Mouse (Mus musculus): ENCODE data around the gene L3mbtl4.

L3mbtl4 gene

DNA sequence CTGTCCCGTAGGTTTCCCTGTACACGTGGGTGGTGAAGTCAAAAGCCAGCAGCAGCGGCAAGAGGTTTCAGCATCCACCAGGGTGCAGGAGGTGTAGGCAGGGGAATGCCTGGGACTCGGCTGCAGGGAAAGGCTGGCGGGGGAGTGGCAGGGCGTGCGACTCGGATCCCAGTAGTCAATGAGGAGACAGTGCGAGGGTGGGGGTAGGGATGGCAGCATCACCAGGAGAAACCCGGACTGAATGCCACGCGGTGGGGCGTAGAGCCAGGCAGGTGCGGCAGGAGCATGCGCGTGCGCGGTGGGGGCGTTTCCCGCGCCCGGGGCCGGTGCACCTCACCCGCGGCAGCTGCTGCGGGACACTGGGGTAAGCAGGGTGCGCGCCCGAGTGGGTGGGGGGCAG, at the start of gene L3mbtl4:
L3mbtl4 (plus strand) TSS at position 271 of the 400 bp plus-strand sequence.
- DNase-seq (ENCODE audit: low spot score): no peak

DNA sequence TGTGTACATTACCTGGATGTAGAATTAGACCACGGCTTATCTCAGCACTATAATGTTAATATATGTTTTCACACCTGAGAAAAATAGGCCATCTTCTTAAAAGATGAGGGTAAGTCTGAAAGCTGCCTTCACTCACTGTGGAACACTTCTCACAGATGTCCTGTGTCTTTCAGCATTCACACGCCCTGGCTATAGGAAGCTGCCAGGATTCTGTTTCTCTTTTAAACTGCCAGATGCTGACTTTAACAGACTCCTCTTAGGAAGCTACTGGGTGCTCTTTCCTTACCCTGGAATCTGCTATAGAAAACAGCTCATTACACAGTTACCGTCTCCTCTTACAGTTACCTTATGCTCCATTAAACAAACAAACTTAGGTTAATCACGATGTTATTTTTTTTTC, 43.1 kb upstream of the L3mbtl4 start:
- DNase-seq (ENCODE audit: low spot score): no peak

DNA sequence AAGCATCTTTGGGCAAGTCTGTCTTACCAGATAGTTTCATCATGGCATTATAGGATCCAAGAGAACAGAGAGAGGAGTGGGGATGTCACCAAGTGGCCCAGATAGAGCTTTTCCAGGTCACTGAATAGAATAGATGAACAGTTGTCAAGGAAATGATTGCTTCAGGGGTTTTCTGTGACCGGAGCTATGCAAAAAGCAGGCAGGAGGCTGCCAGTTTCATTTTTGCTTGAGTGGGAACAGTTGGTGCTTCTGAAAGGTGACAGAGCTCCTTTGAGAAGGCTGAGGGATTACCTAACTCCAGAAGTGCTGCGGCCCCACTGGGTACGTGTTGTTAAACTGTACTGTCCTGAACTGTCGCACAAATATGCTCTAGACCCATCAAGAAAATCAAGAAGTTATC, 38.2 kb upstream of the L3mbtl4 start:
- DNase-seq (ENCODE audit: low spot score): no peak

DNA sequence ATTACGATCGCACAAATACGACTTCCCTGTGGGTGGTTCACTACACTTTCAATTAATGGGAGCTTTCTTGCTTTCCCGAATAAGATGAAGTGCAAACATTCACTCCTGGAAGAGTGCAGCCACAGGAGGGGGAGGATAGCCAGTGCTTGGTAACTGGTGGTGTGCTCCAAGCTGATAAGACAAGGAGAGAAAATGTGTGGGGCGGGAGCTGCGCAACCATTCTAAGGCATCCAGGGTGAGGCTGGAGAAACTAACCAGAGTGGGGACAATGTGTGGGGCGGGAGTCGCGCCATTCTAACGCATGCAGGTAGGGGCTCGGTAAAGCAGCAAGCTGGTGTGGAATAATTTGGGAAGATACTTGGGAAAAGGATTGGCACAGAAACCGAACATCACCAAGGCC, 36.6 kb upstream of the L3mbtl4 start:
- DNase-seq (ENCODE audit: low spot score): no peak

DNA sequence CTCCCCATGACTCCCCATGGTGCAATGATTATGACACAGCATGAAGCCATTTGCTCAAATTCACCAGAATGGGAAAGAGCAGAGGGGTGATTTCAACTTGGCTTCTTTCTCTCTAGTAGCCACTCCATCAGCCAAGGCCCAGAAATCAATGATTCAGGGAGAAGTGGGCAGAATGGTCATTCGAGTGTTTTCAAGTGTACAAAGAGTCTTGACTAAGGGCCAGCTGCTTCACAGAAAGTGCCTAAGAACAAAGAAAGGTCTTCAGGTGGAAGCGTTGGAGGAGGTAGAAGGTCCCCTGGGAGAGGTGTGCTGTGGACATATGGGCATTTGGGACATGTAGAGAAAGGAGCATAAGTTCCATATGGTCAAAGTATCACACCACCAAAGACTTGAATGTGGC, 33.4 kb upstream of the L3mbtl4 start:
- DNase-seq (ENCODE audit: low spot score): no peak

DNA sequence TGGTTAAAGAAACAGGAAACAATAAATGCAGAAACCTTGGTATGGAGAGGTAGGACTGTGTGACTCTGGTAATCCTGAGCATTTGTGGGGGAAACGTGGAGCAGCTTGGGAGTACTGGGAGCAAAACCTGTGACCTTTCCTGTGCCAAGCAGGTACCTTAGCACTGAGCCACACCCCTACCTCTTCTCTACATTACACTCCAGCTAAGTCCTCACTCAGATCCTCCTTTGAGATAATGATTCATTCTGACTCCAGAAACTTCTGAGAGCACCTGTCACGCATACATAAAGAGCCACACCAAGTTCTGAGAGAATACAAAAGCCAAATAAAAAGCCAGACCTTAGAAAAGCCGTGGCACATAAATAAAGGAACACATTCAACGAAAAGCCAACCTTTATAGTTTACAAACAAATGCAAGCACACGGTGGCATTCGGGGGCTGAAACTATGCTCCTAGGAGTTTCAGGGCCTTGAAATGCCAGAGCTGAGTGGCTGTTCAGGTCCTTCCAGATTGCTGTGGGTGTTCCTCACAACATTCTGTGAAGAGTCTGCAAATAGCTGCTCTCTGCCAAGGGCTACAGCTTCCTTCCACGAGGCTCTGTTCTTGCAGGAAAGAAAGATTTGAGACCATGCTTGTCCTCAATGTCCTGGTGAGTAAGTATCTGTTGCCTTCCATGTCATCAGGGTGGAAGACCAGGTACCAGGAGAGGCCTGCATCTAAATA, 8.6 kb upstream of the L3mbtl4 start:
- no peak for DNase-seq (ENCODE audit: low spot score)

DNA sequence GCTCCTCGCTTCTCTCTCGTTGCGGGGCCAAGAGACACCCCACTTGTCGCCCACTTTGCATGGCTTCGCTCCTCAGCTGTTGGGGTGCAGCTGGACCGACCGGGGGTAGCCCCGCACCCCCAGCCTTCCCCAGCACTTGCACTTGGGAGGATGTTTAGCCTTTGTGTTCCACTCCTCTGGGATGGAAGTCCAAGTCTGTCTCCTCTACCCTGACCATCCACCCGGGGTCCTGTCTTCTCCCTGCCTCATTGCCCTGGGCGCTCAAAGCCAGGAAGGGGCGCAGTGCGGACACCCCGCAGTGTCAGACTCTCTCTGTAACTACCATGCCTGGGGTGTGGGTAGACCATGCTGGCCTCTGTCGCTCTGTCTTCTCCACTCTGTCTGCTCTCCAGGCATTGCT, 357 bp downstream of the L3mbtl4 start:
- no peak for DNase-seq (ENCODE audit: low spot score)

DNA sequence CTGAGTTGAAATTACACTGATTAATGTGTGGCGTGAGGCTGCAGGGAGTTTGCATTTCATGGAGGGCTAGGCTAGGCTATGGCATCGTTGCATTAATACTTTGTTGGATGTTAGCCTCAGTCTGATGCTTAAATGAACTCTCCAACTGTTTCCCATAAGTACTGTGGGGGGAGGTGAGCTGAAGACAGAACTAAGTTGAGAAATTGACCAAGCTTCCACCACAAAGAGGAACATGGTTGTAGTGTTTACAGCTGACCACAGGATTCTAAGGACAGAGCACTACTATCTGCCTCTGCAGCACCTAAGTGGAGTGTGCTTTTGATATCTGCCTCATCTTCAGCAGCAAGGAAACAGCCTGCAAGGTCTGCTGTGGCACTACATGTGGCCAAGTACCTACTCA, 1.5 kb downstream of the L3mbtl4 start:
- no peak for DNase-seq (ENCODE audit: low spot score)

DNA sequence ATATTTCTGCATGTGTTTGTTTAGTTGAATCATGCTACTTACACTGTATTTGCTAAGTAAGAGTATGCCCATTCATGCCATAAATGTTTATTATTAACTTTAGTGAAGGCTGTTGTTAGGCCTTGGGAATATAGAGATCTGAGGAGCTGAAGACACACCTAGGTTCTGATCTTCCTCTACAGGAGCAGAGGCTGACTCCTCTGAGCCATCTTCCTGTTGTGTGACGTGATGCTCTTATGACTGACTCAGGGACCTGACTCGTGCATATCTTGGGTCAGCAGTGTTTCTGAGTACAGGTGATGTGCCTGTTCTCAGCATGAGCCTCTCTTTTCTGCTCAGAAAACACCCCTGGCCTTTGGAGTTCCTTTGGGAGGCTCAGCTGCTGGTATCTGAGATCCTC, 7.3 kb downstream of the L3mbtl4 start:
- DNase-seq (ENCODE audit: low spot score): no peak

DNA sequence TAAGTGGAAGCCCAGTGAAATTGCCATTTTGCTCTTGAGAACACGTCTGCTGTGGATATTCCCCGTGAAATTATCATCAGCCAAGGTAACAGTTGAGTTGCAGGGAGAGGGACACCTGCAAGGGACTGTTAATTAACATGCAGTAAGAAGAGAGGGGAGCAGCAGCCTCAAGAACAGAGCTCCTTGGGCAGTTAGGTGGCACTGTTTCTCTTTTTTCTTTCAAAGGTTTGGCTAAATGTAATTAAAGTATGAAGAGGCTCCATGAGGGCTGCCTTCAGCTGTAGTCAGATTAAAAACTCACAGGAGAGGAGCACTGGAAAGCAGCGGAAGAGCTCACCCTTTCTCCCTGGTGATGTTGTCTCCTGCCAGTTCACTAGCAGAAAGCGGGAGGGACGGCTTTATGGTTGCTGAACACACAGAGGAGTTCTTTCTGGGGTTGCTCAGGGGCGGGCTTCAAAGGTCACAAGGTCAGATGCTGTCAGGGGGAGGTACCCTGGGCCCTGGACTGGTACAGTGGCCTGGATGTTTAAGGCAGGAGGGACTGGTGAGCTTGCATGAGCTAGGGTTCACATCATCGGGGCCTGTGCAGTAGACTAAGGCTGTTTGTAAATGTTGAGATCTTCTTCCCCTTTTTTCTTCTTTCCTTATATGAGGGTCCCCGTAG, 11.7 kb downstream of the L3mbtl4 start:
- no peak for DNase-seq (ENCODE audit: low spot score)

DNA sequence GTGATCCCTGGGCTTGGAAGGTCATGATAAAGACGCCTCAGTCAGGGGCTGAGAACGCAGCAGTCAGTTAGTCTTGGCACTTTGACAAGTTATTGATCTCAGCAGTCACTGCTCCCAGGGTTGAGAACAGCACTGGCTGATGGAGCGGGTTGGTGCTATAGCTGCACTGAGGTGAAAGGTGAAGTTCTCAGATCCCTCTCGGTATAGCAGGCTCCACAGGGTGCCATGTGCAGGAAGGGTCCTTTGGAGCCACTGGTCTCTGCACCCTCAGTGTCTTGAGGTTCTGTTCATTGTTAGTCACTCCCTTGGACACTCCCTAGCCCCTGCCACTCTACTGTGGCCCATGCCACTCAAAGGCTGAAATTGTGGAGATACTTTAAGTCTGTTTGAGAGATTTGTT, 14.5 kb downstream of the L3mbtl4 start:
- DNase-seq (ENCODE audit: low spot score): no peak

DNA sequence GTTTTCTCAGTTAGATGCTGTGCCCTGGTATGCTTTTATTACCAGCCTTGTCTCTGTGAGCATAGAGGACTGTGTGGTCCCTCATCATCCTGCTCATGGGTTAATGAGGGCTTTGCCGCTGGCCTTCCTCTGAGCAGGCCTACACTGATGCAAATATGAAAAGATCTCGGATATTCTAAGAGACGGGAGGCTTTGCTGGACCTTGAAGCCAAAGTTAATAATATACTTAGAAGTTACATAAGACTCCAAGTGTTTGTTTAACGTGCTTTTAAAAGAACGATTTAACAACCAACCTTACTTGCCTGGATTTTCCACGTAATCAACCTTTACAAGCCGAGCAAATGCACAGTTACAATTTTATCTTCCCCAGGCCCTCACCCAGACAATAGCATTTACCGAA, 15.1 kb downstream of the L3mbtl4 start:
- no peak for DNase-seq (ENCODE audit: low spot score)

DNA sequence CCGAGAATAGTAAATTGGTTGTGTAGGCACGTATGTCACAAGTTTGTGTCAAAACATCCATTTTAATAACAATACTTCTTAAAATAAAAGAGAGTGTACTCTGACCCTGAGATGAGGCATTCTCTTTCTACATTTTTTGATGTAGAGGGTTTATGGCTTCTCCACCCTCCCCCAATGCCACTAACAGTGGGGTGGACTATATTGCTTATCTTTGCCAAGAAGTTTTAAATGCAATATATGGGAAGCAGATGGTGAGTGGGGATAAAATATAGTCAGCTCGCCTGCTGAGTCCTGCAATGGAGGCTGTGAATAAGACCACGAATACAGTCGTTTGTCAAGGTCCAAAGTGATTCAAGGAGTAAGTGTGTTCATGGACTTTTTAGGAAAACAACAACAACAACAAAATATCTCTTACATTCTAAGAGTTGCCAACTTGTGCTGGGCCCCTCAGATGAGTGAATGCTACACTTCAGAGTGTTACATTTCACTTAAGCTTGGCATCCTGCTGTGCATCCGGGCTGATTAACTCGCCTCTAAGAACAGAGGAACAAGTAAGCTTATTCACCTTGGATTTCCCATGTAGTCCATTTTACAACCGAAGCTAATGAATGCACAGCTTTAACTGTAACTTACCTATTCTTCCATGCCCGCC, 18.2 kb downstream of the L3mbtl4 start:
- DNase-seq (ENCODE audit: low spot score): no peak

DNA sequence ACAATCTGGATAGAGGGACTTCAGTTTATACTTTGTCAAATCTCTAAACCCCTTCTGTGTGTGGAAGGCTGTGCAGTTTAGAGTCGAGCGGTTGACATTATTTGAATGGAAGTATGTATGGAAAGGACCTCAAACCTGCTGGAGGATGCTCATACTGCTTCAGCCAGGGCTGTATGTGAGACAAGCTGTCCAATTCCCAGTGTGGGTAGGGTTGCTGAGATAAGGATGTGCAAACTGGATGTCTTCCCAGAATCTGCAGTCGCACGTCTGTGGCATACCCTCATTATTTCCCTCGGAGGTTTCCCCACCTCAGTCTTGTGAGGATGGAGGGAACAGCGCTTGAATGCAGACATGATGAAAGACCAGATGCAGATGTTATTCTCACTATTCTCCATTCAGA, 34.8 kb downstream of the L3mbtl4 start:
- DNase-seq (ENCODE audit: low spot score): no peak

DNA sequence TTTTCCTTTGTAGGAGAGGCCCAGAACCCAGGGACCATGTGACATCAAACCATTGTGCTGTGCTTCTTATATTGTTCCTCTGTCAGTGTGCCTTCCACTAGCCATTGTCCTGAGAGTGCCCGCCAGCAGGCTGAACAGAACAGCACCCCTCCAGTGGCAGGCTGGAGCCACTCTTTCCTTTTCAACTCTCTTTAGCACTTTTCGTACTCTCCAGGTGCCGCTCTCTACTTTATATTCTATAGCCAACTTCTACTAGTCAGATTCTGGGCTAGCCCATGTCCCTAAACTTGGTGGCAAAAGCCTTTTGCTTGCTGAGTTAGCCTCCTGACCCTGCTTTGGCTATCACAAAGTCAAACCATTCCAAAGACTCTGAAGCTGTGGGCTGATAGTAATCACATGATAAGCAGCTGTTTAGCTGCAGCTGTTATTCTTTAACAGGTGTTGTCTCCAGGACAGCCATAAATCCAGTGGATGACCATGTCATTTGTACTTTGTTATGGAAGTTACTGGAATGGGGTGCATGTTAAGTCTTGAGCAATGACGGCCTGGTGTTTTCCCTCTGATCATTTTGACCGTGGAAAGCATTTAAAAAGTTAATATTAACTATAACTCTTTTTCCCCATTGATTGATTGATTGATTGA, 38.8 kb downstream of the L3mbtl4 start:
- DNase-seq (ENCODE audit: low spot score): no peak

DNA sequence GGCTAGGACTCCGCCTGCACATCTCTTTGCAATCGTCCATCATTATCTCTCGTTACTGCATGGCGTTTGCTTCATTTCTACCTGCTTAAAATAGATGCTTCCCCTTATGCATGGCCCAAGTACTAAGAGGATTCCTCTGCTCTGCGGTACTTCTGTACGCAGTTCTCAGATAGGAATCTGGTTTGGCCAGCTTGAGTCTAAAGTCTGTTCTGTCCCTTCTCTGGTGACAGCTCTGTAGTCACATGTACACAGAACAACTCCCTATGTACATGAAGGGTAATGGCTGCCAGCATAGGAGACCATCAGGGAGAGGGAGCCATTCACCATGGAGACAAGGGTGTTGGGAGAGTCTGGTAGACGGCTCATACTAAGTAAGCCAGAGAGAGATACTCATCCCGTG, 47.3 kb downstream of the L3mbtl4 start:
- no peak for DNase-seq (ENCODE audit: low spot score)

DNA sequence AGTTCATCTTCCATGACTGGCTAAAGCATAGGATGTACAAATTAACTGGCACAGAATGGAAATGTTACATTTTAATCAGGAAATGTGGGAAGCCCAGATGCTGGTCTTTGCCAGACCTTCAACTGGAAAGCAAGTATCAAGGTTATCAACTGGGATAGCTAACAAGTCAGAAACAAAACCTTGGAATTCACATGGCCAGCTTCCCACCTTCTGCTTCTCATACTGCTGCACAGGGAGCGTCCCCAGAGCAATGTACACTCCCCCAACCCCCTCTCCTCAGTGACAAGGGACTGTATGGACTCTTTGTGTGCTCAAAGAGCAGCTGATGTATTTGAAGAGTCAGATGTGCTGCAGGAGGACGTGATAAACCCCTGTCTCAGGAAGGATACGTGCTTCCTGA, 49.0 kb downstream of the L3mbtl4 start:
- DNase-seq (ENCODE audit: low spot score): no peak

DNA sequence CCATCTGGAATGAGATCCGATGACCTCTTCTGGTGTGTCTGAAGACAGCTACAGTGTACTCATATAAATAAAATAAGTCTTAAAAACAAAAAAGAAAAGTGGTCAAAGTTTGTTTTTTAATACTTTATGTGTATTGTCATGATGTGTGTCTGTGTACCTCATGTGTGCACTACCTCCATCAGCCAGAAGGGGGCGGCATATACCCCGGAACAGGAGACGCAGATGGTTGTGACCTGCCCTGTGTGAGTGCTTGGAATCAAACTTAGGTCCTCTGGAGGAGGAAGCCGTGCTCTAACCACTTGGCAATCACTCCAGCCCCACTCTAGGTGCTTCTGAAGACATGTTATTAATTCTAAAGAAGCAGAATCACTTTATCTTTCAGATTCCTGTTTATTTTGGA, 58.6 kb downstream of the L3mbtl4 start:
- no peak for DNase-seq (ENCODE audit: low spot score)

DNA sequence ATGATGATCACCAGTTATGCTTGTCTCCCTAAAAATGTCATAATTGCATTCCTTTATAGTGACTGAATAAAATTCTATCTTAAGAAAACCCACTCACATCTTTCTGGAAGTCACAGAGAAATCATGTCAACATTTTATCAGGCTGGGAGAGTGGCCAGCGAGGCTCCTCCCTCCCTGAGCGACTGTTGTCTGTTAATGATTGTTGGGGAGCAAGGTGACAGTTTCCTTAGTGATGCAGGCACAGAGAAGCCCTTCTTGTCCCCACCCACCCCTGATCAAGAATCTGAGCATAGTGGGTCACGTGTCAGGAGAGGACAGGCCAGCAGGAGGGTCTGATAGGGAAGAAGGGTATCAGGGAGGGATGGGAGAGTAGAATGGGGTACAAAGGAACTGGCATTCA, 59.8 kb downstream of the L3mbtl4 start:
- DNase-seq (ENCODE audit: low spot score): no peak

DNA sequence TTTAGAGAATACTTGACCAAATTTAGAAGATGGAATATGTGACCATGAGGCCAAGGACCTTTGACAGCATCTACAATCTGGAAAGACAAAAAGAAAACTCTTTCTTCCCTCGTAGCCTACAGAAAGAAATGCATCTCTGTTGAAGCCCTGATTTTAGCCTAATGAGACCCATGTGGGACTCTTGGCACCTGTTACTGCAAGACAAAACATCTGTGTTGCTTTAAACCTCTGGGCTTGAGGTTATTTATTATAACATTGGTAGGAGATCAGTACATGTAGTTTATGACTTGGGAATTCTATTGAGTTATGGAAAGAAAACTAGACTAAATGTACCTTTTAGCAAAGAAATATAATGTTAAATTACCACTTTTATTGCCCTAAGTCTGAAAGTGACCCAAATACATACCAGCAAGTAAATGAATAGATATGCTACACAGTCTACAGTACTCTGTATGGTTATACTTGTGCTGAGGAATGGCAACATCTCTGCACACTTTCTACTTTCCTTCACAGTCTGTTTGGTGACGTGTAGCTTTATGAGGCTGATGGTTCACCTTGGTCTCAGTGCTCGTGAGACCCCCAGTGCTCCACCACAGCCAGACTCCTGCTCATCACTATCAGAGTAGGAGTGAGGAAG, 65.4 kb downstream of the L3mbtl4 start:
- no peak for DNase-seq (ENCODE audit: low spot score)

DNA sequence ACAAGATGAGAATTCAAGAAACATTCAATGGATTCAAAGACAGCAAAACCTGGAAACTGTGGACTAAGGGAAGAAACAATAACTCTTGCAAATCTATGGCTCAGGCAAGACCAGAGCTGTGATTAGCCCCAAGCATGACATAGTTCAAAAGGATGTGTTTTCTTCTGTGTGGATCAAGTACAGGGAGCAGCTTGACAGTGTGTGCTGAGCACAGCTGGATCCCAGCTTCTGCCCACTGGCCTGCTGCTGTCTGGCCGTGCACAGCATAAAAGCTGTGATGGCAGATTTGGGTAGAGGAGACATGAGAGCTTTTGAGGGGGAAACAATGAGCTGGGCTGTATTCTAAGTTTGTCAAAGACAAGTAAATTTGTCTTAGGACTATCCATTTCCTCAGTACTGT, 84.1 kb downstream of the L3mbtl4 start:
- DNase-seq (ENCODE audit: low spot score): no peak

DNA sequence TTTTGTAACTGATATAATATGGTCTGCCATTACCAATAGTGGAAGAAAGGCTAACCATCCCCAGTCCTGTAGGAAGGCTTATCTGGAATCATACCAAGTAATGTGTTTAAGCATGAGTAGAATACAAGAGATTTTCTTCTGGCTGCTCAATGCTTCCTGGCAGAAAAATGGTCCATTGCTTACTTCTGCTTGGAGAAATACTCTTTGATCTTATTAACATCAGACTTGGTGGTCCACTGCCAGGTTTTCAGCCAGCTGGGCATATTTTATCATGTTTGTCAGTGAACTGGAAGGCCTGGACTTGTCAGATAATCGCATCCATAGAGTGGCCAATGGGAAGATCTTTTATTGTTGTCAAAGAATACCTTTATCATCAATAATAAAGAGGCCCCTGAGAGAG, 97.5 kb downstream of the L3mbtl4 start:
- DNase-seq (ENCODE audit: low spot score): no peak

DNA sequence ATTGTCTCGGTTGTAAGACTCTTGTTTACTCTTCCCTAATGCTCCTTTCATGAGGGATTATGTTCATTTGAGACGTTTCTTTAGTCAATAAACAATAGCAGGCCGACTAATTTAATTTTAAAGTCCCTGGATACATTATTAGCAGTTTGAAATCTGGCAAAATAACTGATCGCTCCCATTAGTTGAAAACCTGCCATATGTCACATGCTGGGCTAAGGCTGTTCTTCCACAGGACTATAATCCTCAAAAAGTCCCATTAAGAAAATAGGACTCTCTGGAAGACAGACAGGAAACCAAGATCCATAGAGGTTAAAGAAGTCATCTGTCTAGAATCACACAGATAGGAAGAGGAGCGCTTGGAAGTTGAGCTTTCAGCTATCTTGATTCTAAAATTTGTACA, 114.9 kb downstream of the L3mbtl4 start:
- no peak for DNase-seq (ENCODE audit: low spot score)
